Mouse (Mus musculus) T-helper 1 cell (primary cell): Measurements from ENCODE around the gene Ipcef1.
"Not testable (repeated sequence)": the region's sequence is repeated elsewhere in the genome, so short reads cannot be mapped to it uniquely, and the experiment has no call there.

Experiments
- in situ Hi-C: fragments of 300-600 bp; cut with MboI, MseI; formaldehyde crosslinking; loops from one replicate; pipeline ENCODE4 v1.15.1; 2025; ENCODE audit warnings: high pct_unique_total_duplicates

Ipcef1 gene

DNA sequence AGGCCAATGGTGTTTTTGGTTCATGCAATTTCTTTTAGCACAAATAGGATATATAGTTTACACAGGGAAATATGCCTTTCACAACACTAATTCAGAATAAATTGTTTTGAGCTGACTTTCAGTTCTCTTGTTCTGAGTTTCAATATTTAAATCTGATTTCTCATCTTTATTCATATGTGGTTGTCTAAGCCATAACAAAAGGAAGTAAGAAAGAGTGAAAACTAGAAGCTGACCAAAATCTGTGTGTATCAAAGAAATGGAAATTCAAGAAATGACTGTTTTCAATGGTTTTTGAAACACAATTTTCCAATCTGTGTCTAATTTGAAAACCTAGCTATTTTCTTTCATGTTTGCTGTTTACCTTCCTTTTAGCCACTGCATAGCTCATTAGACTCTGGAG lies 11.2 kb downstream of the Ipcef1 start:
- in situ Hi-C loops: no loop called here

DNA sequence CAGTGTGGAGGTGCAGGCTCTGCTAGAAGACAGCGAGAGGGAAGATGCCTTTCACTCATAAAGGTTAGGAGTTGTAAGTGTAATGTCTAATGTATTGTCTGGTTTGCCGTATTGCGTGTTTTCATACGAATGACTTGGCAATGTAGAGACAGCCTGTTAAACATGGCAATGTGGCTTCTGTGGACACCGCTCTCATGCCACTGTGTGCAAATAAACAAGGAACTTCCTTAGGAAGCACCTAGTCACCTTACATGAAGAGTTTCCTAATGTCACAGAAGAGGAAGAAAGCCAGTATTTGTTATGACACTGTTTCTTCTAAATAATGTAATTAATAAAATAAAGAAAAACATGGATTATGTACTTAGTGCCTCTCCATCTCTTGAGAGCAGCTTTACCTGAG lies 15.1 kb downstream of the Ipcef1 start:
- in situ Hi-C loops: no loop called here

DNA sequence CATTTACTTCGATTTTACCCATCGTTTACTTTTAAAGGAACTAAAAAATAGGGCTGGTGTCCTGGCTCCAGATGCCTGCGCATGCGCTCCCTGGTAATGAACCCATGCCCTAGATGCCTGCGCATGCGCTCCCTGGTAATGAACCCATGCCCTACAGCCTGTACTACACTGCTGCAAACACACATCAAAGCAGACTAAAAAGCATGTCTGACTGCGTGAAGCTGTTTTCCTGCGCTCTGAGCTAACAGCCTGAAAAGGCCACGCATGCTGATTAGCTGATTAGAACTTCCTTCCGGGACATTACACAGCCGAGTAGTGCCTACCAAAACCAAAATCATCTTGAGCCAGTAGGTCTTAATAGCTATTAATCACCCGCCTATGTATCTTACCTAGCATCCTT lies 16.7 kb downstream of the Ipcef1 start:
- in situ Hi-C loops: no loop called here

DNA sequence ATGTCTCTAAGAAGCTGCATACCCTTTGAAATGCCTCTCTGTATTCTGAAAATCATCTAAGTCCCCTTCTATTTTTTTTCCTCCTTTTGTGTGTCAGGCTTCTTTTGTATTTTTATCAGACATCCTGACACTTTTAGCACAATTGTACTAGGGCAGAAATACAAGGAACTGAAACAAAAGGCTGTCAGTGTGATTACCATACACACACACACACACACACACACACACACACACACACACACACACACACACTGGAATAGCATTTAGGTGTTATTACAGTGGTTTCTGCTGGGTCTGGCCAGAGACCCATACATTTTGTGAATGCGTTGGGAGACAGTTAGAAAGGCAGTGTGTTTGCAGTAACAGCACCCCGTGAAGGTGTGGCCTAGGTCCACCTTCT lies 18.8 kb downstream of the Ipcef1 start:
- in situ Hi-C loops: no loop called here

DNA sequence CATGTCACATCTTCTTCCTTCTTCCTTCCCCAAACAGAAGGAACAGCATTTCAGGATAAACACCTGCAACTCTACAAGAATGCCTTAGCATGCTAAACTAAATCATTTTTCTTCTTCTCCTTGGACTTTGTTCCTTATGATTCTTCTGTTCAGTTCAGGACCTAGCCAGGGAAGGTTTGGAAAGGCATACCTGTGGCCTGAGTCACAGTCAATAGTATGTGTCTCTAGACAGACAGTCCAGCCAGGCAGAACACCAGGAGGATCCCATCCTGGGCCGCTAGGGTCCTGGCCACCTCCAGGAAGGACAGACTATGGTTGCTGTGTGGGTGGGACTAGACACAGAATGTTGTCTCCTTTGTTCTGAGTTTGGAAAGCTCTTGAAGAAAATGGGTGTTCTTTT lies 27.2 kb downstream of the Ipcef1 start:
- in situ Hi-C loops: loop anchor here (10.0 kb wide), 1 partner anchor 1660 kb away; no protein-coding TSS in a partner anchor

DNA sequence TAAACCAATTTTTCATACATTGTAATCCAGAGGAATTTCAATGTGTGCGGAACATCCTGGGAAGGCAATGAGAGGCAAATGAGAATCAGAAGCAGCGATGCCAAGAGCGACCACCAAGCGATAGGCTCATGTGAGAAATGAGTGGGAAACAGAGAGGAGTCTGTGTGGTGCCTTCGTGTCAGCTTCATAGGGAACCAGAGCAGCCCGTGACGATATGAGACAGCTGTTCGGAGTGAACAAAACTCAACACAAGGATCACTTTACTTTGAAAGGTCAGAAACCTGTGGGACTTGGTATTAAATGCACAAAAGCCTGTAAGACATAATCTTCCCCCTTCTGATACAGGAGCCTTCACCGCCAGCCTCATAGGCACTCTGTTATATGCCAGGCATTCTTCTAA lies 31.7 kb downstream of the Ipcef1 start:
- in situ Hi-C loops: loop anchor here (5.0 to 10.0 kb wide), 2 partner anchors 138 to 1664 kb away; no protein-coding TSS in a partner anchor

DNA sequence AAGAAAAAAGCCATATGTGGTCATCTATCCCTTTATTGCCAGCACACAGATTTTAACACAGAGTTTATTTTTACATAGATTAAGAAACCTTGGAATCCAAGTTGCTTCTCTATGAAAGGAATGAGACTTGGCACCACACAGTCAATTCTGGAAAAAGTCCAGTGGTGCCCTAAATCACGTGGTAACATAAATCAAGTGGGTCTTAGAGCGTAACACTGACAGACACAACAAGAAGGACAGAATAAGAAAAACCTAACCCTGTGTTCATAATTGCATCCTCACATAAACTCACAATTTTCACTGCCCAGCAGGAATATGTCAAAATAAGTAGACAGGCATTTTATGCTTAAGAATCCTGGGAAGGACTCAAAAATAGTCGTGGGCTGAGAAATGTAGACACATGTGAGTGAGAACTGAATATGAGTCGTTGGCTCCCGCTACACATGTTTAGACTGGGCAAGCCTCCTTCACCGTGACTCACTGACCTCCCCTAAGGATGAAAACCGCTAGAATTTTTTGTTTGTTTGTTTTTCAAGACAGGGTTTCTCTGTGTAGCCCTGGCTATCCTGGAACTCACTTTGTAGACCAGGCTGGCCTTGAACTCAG lies 32.4 kb downstream of the Ipcef1 start:
- in situ Hi-C loops: loop anchor here (5.0 to 10.0 kb wide), 2 partner anchors 138 to 1665 kb away; no protein-coding TSS in a partner anchor

DNA sequence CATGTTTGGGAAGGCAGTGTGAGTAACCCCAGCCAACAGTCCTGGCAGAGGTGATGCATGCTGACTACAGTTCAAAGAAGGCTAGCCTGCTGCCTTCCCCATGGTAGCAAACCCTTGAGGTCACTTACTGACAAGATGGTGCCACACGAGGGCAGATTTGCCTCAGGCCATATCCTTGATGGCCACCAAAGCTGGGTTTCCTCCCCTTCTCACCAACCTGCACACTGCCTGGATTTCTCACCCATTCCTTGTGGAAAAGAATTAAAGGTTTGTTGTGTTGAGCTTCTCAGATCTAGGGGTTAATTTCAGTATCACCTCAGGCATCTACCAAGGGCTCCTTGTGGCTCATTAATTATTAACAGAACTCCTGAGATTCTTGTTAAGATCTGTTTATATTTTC lies 37.1 kb downstream of the Ipcef1 start:
- in situ Hi-C loops: no loop called here

DNA sequence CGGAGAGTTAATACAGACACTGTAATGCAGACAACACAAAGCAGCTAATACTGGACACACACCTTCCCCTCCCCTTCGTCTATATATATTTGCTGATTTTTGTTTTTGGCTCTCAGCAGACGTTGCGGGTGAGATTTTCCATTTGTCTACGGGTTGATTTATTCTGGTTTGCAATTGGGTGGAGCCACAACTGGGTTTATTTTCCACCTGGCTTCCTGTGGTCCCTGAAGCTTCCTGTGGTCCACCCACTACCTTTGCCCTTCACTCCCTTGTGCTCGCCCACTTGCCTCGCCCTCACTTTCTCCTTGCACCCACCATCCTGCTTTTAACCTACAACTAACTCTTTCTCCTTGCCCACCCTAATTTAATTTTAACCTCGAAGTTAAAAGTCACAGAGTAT lies 41.7 kb downstream of the Ipcef1 start:
- in situ Hi-C loops: no loop called here

DNA sequence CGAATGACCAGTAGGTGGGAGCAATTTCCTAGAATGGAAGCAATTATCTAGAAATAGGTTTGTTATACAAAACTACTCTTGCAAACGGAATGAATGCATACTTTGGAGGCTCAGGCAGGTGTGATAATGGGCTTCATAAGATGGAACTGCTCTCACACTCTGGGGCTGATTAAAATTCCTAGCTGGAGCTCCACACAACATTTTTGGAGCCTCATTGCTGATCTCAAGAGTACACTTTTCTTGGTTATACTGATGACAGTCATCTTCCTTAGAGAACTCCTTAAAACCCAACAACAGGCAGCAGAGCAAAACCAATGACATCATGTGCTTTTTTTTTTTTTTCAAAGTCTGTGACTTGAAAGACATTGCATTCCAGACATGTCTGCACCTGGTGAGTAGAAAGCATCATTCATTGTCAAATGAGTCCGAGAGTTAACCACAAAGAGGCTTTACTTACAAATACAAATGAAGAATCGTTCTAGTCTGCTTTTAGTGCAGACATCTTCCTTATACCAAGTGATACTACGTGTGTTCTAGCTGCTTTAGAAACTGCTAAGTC lies 47.2 kb downstream of the Ipcef1 start:
- in situ Hi-C loops: no loop called here

DNA sequence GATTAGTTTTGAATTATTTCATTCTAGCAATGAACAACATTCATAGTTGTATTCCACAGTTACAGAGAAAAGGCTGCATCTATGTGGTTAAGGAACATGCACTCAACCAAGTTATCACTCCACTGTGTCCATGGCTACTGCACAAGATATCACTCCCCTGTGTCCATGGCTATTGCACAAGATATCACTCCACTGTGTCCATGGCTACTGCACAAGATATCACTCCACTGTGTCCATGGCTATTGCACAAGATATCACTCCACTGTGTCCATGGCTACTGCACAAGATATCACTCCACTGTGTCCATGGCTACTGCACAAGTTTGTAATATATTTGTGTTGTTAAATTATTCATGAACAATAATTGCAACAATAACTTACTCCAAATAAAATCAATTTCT lies 48.4 kb downstream of the Ipcef1 start:
- in situ Hi-C loops: not testable (repeated sequence)

DNA sequence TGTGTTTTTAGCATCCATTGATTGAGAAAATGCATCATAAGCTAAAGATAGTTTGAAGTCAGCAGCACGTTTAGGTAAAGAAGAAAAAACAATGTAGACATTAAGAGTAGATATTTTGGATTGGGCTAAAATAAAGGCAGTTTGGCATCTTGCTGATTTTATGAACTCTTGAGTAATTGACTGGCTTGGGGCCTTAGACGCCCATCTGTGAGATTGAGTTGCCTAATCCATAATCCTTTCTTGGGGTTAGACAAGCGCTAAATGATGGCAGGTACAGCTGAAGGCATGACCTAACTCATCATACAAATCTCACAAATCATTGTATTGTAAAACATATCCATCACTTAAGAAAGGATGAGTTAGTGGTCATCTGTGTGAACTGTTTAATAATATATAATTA lies 52.9 kb downstream of the Ipcef1 start:
- in situ Hi-C loops: loop anchor here (10.0 kb wide), 1 partner anchor 1765 kb away; no protein-coding TSS in a partner anchor

DNA sequence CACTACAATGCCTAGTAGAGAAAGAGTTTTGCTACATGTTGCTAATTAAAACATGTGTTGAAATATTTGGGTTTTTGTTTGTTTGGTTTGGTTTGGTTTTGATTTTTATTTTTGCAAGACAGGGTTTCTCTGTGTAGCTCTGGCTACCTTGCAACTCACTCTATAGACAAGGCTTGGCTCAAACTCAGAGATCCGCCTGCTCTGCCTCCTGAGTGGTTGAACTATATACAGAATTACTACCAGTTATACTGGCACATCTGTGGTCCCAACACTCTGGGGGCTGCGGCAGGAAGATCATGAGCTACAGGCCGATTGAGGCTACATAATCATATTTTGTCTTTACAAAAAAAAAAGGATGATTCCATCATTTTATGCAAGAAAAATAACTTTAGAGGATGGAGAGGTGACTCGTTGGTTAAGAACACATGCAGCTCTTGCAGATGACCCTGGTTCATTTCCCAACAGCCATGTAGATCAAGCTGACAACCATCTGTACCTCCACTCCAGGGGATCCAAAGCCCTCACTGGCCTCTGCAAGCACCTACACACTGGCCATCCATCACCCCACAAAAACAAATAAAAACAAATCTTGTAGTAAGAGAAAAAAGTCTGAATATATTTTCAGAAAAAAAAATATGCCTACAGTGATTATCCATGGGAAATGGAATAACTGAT lies 53.6 kb downstream of the Ipcef1 start:
- in situ Hi-C loops: loop anchor here (10.0 kb wide), 1 partner anchor 1766 kb away; no protein-coding TSS in a partner anchor

DNA sequence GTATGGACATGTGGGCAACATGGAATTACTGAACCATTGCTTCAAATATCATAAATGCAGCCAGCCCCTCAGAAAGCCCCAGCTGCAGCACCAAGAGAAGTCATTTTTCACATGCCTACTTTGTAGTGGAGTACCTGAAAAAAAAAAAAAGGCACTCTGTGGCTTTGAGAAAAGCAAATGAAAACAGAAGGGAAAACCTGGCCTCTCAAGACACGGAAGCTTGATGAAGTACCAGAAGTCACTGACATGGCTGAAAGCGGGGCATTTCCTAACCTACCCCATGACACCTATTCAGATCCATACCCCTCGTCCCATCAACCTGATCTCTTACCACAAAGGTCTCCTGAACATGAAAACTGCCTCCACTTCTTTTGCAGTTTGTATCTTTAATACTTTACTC lies 55.4 kb downstream of the Ipcef1 start:
- in situ Hi-C loops: loop anchor here (10.0 kb wide), 1 partner anchor 1768 kb away; no protein-coding TSS in a partner anchor

DNA sequence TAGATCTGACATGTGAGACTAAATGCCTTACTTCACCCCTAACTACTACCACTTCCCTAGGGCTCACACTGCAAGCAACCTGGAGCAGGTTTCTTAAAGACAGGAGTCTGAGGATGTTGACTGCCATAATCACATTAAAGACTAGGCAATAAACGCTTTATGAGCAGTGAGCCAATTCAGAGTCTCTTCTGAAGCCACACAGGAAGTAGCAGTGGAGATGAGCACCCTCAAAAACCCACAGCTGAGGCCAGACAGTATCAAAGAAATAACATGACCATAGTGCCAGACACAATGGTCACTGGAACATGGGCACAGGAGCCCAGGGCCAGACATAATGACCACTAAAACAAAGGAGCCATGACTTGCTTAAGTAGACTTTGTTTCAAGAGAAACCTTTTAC lies 63.7 kb downstream of the Ipcef1 start:
- in situ Hi-C loops: loop anchor here (10.0 kb wide), 1 partner anchor 836 kb away; no protein-coding TSS in a partner anchor

DNA sequence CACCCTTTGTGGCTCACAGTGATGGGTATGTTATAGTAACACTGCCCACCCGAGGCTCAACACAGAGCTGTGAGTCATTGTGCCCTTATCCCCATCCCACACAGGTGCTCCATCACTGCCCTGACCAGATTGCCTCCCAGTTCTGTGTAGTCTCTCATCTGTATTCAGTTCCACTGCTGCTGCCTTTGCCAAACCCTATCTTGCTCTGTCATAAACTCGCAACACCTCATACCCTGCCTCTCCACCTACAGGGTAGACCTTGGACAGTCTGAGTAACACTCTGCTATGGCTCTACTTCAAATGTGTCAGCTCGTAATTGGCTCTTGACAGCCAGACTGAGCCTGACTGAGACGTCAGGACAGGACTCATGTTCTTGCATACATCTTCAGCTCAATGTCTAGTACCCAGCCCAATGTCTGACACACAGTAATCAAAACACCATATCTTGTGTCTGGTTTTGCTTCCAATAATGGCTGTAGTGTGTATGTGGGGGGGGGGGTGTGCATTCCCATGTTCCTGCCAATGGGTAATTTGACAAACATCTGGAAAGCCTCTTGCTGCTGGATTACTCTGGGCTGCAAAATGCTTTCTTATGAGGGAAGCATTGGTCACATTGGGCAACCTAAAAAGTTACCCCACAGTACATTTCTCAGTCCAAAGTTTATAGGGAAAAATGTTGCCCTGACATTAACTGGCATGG lies 64.7 kb downstream of the Ipcef1 start:
- in situ Hi-C loops: loop anchor here (10.0 kb wide), 1 partner anchor 837 kb away; no protein-coding TSS in a partner anchor

DNA sequence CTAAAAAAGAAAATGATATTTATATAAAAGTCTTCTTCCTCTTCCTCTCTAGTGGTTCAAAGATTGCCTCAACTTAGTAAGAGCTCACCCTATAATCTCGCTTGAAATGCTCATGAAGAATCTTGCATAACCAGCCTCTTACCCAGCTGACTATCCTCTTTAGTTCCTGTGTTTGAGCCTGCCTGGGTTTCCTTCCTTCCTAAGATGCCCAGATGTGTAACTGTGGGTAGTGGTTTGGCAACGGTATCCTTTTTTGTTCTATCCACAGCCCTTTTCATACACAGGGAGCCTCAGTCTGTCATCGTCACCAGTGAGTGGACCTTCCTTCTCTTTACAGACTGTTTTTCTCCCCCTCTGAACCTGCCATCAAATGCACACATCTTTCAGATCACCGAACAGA lies 66.0 kb downstream of the Ipcef1 start:
- in situ Hi-C loops: loop anchor here (10.0 kb wide), 1 partner anchor 839 kb away; no protein-coding TSS in a partner anchor

DNA sequence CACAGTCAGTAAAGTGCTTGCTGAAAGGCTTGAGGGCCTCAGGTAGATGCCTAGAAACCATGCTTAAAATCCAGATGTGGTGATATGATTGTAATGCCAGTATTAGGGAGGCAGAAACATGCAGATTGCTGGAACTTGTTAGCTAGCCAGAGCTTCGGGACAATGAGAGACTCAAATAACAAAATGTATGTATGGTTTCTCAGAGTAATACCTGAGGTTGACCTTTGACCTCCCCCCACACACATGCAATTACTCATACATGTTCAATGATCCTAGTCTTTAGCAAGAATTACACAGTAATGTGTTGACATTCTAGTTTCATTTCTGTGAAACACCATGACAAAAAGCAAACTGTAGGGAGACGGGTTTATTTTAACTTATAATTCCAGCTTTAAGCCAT lies 68.8 kb downstream of the Ipcef1 start:
- in situ Hi-C loops: loop anchor here (10.0 kb wide), 1 partner anchor 841 kb away; no protein-coding TSS in a partner anchor

DNA sequence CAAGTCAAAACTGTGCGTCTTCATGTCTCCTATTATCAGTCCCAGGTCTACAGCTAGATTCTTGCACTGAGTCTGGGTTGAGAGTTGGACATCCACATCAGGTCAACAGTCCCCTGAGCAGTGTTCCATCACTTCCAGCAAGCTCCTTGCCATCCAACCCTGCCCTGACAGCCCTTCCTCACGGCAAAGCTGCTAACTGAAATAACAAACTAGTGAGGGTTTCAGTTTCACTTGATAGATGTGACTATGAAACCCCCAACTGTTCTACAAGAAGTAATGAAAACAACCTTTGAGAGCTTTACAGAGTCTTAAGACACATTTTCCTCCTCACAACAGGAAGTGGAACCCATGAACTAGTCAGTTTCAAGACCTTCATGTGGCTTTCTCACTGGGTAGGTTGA lies 69.5 kb downstream of the Ipcef1 start:
- in situ Hi-C loops: loop anchor here (10.0 kb wide), 1 partner anchor 842 kb away; no protein-coding TSS in a partner anchor

DNA sequence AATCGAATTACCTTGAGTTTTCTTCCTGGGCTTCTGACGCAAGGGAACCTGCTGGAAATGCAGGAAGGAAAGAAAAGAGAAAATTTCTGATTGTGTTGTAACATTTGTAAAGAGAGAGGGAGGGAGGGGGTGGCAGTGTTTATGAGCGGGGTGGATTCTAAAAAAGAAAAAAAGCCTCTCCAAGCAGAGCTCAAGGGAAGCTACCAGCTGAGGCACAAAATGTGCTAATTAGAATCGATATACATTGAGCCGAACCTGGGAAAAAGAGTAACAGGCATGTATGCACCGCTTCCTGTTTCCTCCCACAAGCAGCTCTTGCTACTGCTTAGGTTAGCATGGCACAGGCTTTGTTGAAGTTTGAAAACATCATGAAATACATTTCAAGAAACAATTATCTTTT lies 72.0 kb downstream of the Ipcef1 start:
- in situ Hi-C loops: loop anchor here (10.0 kb wide), 1 partner anchor 845 kb away; no protein-coding TSS in a partner anchor

DNA sequence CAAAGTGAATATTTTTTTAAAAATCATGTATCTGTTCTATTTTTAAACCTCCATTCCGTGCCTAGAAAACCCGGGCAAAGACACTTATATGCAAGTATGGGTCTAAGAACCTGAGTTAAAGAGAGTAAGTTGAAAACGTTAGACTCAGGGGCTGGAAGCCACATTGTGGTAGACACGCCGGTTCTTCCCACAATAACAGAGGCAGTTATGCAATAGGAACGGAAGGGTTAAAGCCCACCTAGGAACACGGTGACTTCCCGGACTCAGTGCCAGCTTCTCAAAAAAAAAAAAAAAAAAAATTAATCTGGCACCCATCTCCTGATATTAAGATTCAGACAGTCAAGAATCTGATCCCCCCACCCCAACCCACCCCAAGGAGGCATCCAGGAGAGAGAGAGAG lies 72.5 kb downstream of the Ipcef1 start:
- in situ Hi-C loops: loop anchor here (10.0 kb wide), 1 partner anchor 845 kb away; no protein-coding TSS in a partner anchor

DNA sequence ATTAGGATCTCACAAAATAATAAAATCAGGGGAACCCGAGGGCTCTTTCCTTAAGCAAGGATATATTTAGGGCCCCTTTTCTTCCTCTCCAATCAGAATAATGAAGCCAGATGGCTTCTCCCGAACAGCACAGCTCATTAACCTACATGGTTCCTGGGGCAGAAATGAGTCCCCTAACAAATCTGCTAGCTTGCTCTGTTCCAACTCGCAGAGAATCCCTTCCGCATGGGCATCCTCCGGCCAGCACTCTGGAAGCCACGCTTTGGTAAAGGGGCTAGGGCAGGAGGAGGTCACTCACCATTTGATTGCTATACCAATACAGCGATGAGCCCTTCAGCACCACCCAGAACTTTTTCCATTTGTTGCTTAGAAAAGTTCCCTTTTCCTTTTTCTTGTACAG lies 73.1 kb downstream of the Ipcef1 start:
- in situ Hi-C loops: no loop called here
